Mouse (Mus musculus) ES-Bruce4 (cell line): Measurements from ENCODE around the gene Sntb2. TPM values are rescaled to one million over a fixed set of nuclear protein-coding genes. Genes with fewer than 3 reads are reported as not detected.

ENCODE experiments used
- H3K27ac ChIP-seq: 2 replicates; pipeline ENCODE4 v1.5.1; 2012; ENCODE audit warnings: low read length, inconsistent platforms; ENCODE audit not compliant: insufficient read depth
- H3K27me3 ChIP-seq: 2 replicates; pipeline ENCODE4 v1.6.1; 2012; ENCODE audit warnings: mild to moderate bottlenecking, low read length, inconsistent platforms; ENCODE audit not compliant: control insufficient read depth, poor library complexity, insufficient read depth, severe bottlenecking
- H3K36me3 ChIP-seq: 2 replicates; pipeline ENCODE4 v1.6.1; 2012; ENCODE audit warnings: inconsistent platforms, mild to moderate bottlenecking, low read length, moderate library complexity; ENCODE audit not compliant: control insufficient read depth, poor library complexity, insufficient read depth, severe bottlenecking
- H3K4me1 ChIP-seq: one replicate; pipeline ENCODE4 v1.8.1; 2011; ENCODE audit warnings: low read length; ENCODE audit not compliant: control insufficient read depth, insufficient read depth
- H3K4me3 ChIP-seq: 2 replicates; pipeline ENCODE4 v1.5.1; 2011; ENCODE audit warnings: low read depth, mild to moderate bottlenecking, low read length
- H3K9ac ChIP-seq: 2 replicates; pipeline ENCODE4 v1.6.1; 2012; ENCODE audit warnings: low read depth, mild to moderate bottlenecking, inconsistent platforms; ENCODE audit not compliant: poor library complexity, severe bottlenecking
- H3K9me3 ChIP-seq: replicated peaks from 2 replicates; pipeline ENCODE4 v1.6.1; 2012; ENCODE audit warnings: mild to moderate bottlenecking, low read length, inconsistent platforms; ENCODE audit not compliant: control insufficient read depth, poor library complexity, insufficient read depth, severe bottlenecking
- CTCF ChIP-seq: IDR thresholded peaks from one replicate; pipeline ENCODE4 v1.8.1; 2011; ENCODE audit warnings: low read depth, low read length
- EP300 ChIP-seq: IDR thresholded peaks from 2 replicates; pipeline ENCODE4 v1.6.1; 2011; ENCODE audit warnings: low read depth, low read length; ENCODE audit not compliant: insufficient read depth
- POLR2A ChIP-seq: IDR thresholded peaks from one replicate; pipeline ENCODE4 v1.8.1; 2011; ENCODE audit warnings: low read length; ENCODE audit not compliant: insufficient read depth
- polyA plus RNA-seq: library from polyadenylated mRNA; stranded (reverse); fragments of >200 nt; gene quantifications from 2 replicates; pipeline ENCODE4 v1.2.4, GENCODE M21; 2011; ENCODE audit warnings: low read depth; ENCODE audit not compliant: missing spikeins, insufficient read depth, insufficient read length

The Sntb2 gene
- polyA plus RNA-seq, 1 experiment, result 26.5 TPM

- 0 out of 2 replicates have a peak overlapping the region, but pooled peaks have one; percentile 18 for H3K9ac ChIP-seq
- peaks cover 26% of the 10 kb centered on the region for H3K36me3 ChIP-seq
- H3K4me1 ChIP-seq, result peaks cover 5% of the 10 kb centered on the region
- H3K27me3 ChIP-seq, result no peaks in the 10 kb centered on the region
- TF ChIP-seq CTCF (no peak), EP300 (no peak), POLR2A (no peak)
- peak overlapping the region; percentile 62 for H3K27ac ChIP-seq
- H3K9me3 ChIP-seq, result no peaks in the 10 kb centered on the region
- H3K4me3 ChIP-seq, result no peak overlapping the region
Measured at GRCm38 (mm10) chr8:106943874-106944418, 8.4 kb downstream of the Sntb2 start.

GRCm38 (mm10) chr8:106944756-106945155, 9.2 kb downstream of the Sntb2 start:
- TF ChIP-seq POLR2A (no peak), CTCF (no peak), EP300 (no peak)
- Histone ChIP-seq H3K9me3 (no peaks in the 10 kb centered on the region), H3K9ac (0 out of 2 replicates have a peak overlapping the region, but pooled peaks have one; percentile 18), H3K36me3 (peaks cover 25% of the 10 kb centered on the region), H3K4me1 (peaks cover 3% of the 10 kb centered on the region), H3K27ac (peak overlapping the region; percentile 61; the same call in 1 of the 2 replicates), H3K4me3 (no peak overlapping the region), H3K27me3 (no peaks in the 10 kb centered on the region)

GRCm38 (mm10) chr8:106948678-106949243, 13.2 kb downstream of the Sntb2 start:
- H3K9ac ChIP-seq, result no peak overlapping the region
- H3K4me1 ChIP-seq, result peaks cover 3% of the 10 kb centered on the region
- no peaks in the 10 kb centered on the region for H3K27me3 ChIP-seq
- H3K9me3 ChIP-seq, result no peaks in the 10 kb centered on the region
- TF ChIP-seq EP300, result no peak
- TF ChIP-seq CTCF, result no peak
- no peak for TF ChIP-seq POLR2A
- H3K27ac ChIP-seq, result no peak overlapping the region
- no peak overlapping the region for H3K4me3 ChIP-seq
- H3K36me3 ChIP-seq, result peaks cover 23% of the 10 kb centered on the region

GRCm38 (mm10) chr8:106951707-106952106, 16.2 kb downstream of the Sntb2 start:
- H3K27ac ChIP-seq, result 0 out of 2 replicates have a peak overlapping the region, but pooled peaks have one; percentile 26
- no peaks in the 10 kb centered on the region for H3K9me3 ChIP-seq
- H3K36me3 ChIP-seq, result peaks cover 31% of the 10 kb centered on the region
- no peak overlapping the region for H3K9ac ChIP-seq
- H3K4me1 ChIP-seq, result no peaks in the 10 kb centered on the region
- no peak overlapping the region for H3K4me3 ChIP-seq
- H3K27me3 ChIP-seq, result no peaks in the 10 kb centered on the region
- TF ChIP-seq CTCF (no peak), EP300 (no peak), POLR2A (no peak)

GRCm38 (mm10) chr8:106953571-106953970, 18.0 kb downstream of the Sntb2 start:
- H3K27ac ChIP-seq, result peak overlapping the region; percentile 41
- H3K4me3 ChIP-seq, result no peak overlapping the region
- no peak overlapping the region for H3K9ac ChIP-seq
- peaks cover 33% of the 10 kb centered on the region for H3K36me3 ChIP-seq
- H3K9me3 ChIP-seq, result no peaks in the 10 kb centered on the region
- H3K4me1 ChIP-seq, result no peaks in the 10 kb centered on the region
- TF ChIP-seq CTCF, result no peak
- H3K27me3 ChIP-seq, result no peaks in the 10 kb centered on the region

- peaks cover 2% of the 10 kb centered on the region for H3K4me1 ChIP-seq
- TF ChIP-seq EP300 (no peak), POLR2A (no peak), CTCF (no peak)
- no peak overlapping the region for H3K27ac ChIP-seq
- no peaks in the 10 kb centered on the region for H3K9me3 ChIP-seq
- no peak overlapping the region for H3K4me3 ChIP-seq
- H3K36me3 ChIP-seq, result peaks cover 22% of the 10 kb centered on the region
- no peak overlapping the region; the same call in 1 of the 2 replicates for H3K9ac ChIP-seq
- no peaks in the 10 kb centered on the region for H3K27me3 ChIP-seq
Measured at GRCm38 (mm10) chr8:106957086-106957485, 21.5 kb downstream of the Sntb2 start.
